ENCODE assay signal across 15 mouse cellular contexts in genomic region chr1:156462273-156462991, GRCm38 (mm10). TPM values are rescaled to one million over a fixed set of nuclear protein-coding genes. Genes with fewer than 3 reads are reported as not detected.
DNase-seq lines count a peak whose midpoint lies in the region; ATAC-seq and TF ChIP-seq lines count a peak whose summit lies in the region.
"Had no signal": no experiment of that assay in that cellular context is flagged by ENCODE, and none has a peak within 500 bp of the region (broad histone marks: within the 10 kb centered on the region; RNA-seq: fewer than 3 reads in every experiment).

No protein-coding gene starts in this region.

- no peak overlapping the region for H3K4me3 ChIP-seq in liver, embryonic 13.5 days (replicated peaks)
- H3K4me3 ChIP-seq in G1E (ENCODE audit: low read depth, low read length): no peak overlapping the region; the same call in 1 of the 2 replicates
- no peak overlapping the region for H3K4me3 ChIP-seq in intestine, embryonic 16.5 days (ENCODE audit: low read length)
- no peak overlapping the region for H3K4me3 ChIP-seq in liver, embryonic 16.5 days (ENCODE audit: low read depth, low read length)
- H3K4me3 ChIP-seq: embryonic facial prominence, embryonic 12.5 days had no signal

- peaks cover 48% of the 10 kb centered on the region for H3K4me1 ChIP-seq in liver, embryonic 13.5 days (replicated peaks)
- peaks cover 37% of the 10 kb centered on the region for H3K4me1 ChIP-seq in G1E (ENCODE audit: insufficient read depth, low read depth, low read length)
- peaks cover 27% of the 10 kb centered on the region for H3K4me1 ChIP-seq in intestine, embryonic 16.5 days (ENCODE audit: control insufficient read depth, insufficient read depth, low read length)
- peaks cover 14% of the 10 kb centered on the region for H3K4me1 ChIP-seq in liver, embryonic 16.5 days (ENCODE audit: control insufficient read depth, low read depth, low read length)
- H3K4me1 ChIP-seq: embryonic facial prominence, embryonic 12.5 days had no signal

- peak overlapping the region; percentile 9; the same call in 1 of the 2 replicates for H3K27ac ChIP-seq in liver, embryonic 13.5 days
- H3K27ac ChIP-seq in intestine, embryonic 16.5 days (ENCODE audit: low read length): peak overlapping the region; percentile 77
- peak overlapping the region; percentile 39; the same call in 1 of the 2 replicates for H3K27ac ChIP-seq in liver, embryonic 16.5 days (ENCODE audit: low read length)
- H3K27ac ChIP-seq: embryonic facial prominence, embryonic 12.5 days; hindbrain, embryonic 14.5 days had no signal

- WGBS in liver, embryonic 13.5 days (ENCODE audit: insufficient replicate concordance): 21% methylated on average over 12 of the region's 12 CpGs
- WGBS in intestine, embryonic 16.5 days: 45% methylated on average over 12 of the region's 12 CpGs
- WGBS in liver, embryonic 16.5 days (ENCODE audit: insufficient replicate concordance): 25% methylated on average over 12 of the region's 12 CpGs

- peaks cover 14% of the 10 kb centered on the region for H3K36me3 ChIP-seq in liver, embryonic 13.5 days
- peaks cover 53% of the 10 kb centered on the region for H3K36me3 ChIP-seq in G1E (replicated peaks)
- peaks cover 8% of the 10 kb centered on the region for H3K36me3 ChIP-seq in intestine, embryonic 16.5 days (ENCODE audit: control insufficient read depth, insufficient read depth, low read length)
- H3K36me3 ChIP-seq in liver, embryonic 16.5 days (ENCODE audit: control insufficient read depth, insufficient read depth): peaks cover 8% of the 10 kb centered on the region

- H3K9me3 ChIP-seq in liver, embryonic 13.5 days (replicated peaks): no peaks in the 10 kb centered on the region
- H3K9me3 ChIP-seq in G1E (replicated peaks): no peaks in the 10 kb centered on the region
- H3K9me3 ChIP-seq in intestine, embryonic 16.5 days (ENCODE audit: control insufficient read depth, low read length): no peaks in the 10 kb centered on the region
- H3K9me3 ChIP-seq in liver, embryonic 16.5 days (replicated peaks; ENCODE audit: control insufficient read depth, low read length): no peaks in the 10 kb centered on the region; the same call in 1 of the 2 replicates
- H3K9me3 ChIP-seq: embryonic facial prominence, embryonic 12.5 days had no signal

- no peak overlapping the region for H3K9ac ChIP-seq in liver, embryonic 13.5 days
- H3K9ac ChIP-seq in intestine, embryonic 16.5 days (ENCODE audit: low read depth, low read length): no peak overlapping the region
- no peak overlapping the region for H3K9ac ChIP-seq in liver, embryonic 16.5 days (ENCODE audit: low read depth, low read length)
- H3K9ac ChIP-seq: embryonic facial prominence, embryonic 12.5 days; hindbrain, embryonic 14.5 days had no signal

- H3K27me3 ChIP-seq in liver, embryonic 13.5 days: no peaks in the 10 kb centered on the region
- H3K27me3 ChIP-seq in G1E (ENCODE audit: insufficient read depth, low read length): no peaks in the 10 kb centered on the region
- no peaks in the 10 kb centered on the region for H3K27me3 ChIP-seq in intestine, embryonic 16.5 days (replicated peaks; ENCODE audit: control insufficient read depth, insufficient read depth, low read length)
- no peaks in the 10 kb centered on the region for H3K27me3 ChIP-seq in liver, embryonic 16.5 days (ENCODE audit: control insufficient read depth, insufficient read depth, low read depth, low read length)
- H3K27me3 ChIP-seq: embryonic facial prominence, embryonic 12.5 days; Patski had no signal

- 0 out of 2 replicates have a peak overlapping the region, but pooled peaks have one; percentile 6 for H3K4me2 ChIP-seq in liver, embryonic 13.5 days
- H3K4me2 ChIP-seq in intestine, embryonic 16.5 days (ENCODE audit: low read depth, low read length): no peak overlapping the region
- H3K4me2 ChIP-seq in liver, embryonic 16.5 days (ENCODE audit: low read depth, low read length): no peak overlapping the region
- H3K4me2 ChIP-seq: embryonic facial prominence, embryonic 12.5 days; hindbrain, embryonic 14.5 days had no signal

- no peak for TF ChIP-seq CTCF in G1E (IDR thresholded peaks at IDR 0.05; ENCODE audit: low read depth, low read length)

- ATAC-seq in liver, embryonic 13.5 days (ENCODE audit: low read depth): no peak
- ATAC-seq in G1E (ENCODE audit: extremely low read depth, insufficient number of reproducible peaks, low FRiP score, poor library complexity, severe bottlenecking): peak; percentile 86
- ATAC-seq in intestine, embryonic 16.5 days: peak; percentile 78
- ATAC-seq in liver, embryonic 16.5 days (ENCODE audit: low read depth): no peak
- ATAC-seq: Patski had no signal

- DNase-seq in liver, embryonic 13.5 days: no peak
- no peak for DNase-seq in liver
- no peak for DNase-seq in G1E (ENCODE audit: low spot score)
- DNase-seq in ovary, adult 18-20 months (ENCODE audit: low spot score): no peak
- DNase-seq in adrenal gland, postnatal 14 days: no peak
- DNase-seq in cerebellum, adult 8-10 months: no peak
- DNase-seq: cerebellum, postnatal 14 days; right cerebral cortex, adult 18-20 months had no signal

RNA-seq across cellular contexts. Expression of gene Soat1, which starts 11.7 kb away (rescaled TPM):
- polyA plus RNA-seq in liver, embryonic 13.5 days (2015; fragmentation: Nextera tagmentation; extraction: Ambion mirVana): 16.1 and 18.3 TPM in 2 replicates
- total RNA-seq in G1E (2014; fragmentation: Nextera tagmentation): 209 and 257 TPM in 2 replicates
- 196 and 244 TPM in 2 replicates for total RNA-seq in G1E (2017)
- 40.6 and 51.0 TPM in 2 replicates for polyA plus RNA-seq in G1E (2012)
- polyA plus RNA-seq in intestine, embryonic 16.5 days (2015; fragmentation: Nextera tagmentation; extraction: Ambion mirVana): 84.4 and 93.9 TPM in 2 replicates
- polyA plus RNA-seq in liver, embryonic 16.5 days (2015; fragmentation: Nextera tagmentation; extraction: Ambion mirVana): 25.4 and 26.1 TPM in 2 replicates
- total RNA-seq in adrenal gland, postnatal 14 days (2021): 623 and 656 TPM in 2 replicates

RNA-seq across cellular contexts. Expression of gene Axdnd1, which starts 41.5 kb away (rescaled TPM):
- 0.09 TPM in 1 of 2 replicates, not detected in the other for polyA plus RNA-seq in liver, embryonic 13.5 days (2015; fragmentation: Nextera tagmentation; extraction: Ambion mirVana)
- total RNA-seq in G1E (2014; fragmentation: Nextera tagmentation) (1.5 and 6.7 TPM in 2 replicates), G1E (2017) (0.46 and 1.4 TPM in 2 replicates)
- not detected in 2 replicates for polyA plus RNA-seq in G1E (2012)
- 0.16 and 0.29 TPM in 2 replicates for polyA plus RNA-seq in intestine, embryonic 16.5 days (2015; fragmentation: Nextera tagmentation; extraction: Ambion mirVana)
- polyA plus RNA-seq in liver, embryonic 16.5 days (2015; fragmentation: Nextera tagmentation; extraction: Ambion mirVana): 0.08 and 0.21 TPM in 2 replicates
- 2.7 and 3.3 TPM in 2 replicates for total RNA-seq in adrenal gland, postnatal 14 days (2021)
- total RNA-seq: liver, adult 2 months had no signal
- polyA plus RNA-seq: heart, postnatal 0 days; liver, adult 2 months had no signal

Comparison
In these comparisons a context has a peak if more than half of its experiments do, and no peak if none do; other contexts are left out.
1. ATAC-seq: peak in G1E (single experiment) and intestine, embryonic 16.5 days (single experiment); none in liver, embryonic 13.5 days (single experiment) and liver, embryonic 16.5 days (single experiment).
2. H3K27ac ChIP-seq: peak in every context shown above with its lines; median percentile 77 in intestine, embryonic 16.5 days; 39 in liver, embryonic 16.5 days; 9 in liver, embryonic 13.5 days.